In genomic region chr4:155492131-155492633, GRCm38 (mm10) we compare ENCODE assay signal across 7 mouse cellular contexts. TPM values are rescaled to one million over a fixed set of nuclear protein-coding genes. Genes with fewer than 3 reads are reported as not detected.
DNase-seq lines count a peak whose midpoint lies in the region; ATAC-seq and TF ChIP-seq lines count a peak whose summit lies in the region.

No protein-coding gene starts in this region.

- TF ChIP-seq POLR2A in MEL (IDR thresholded peaks at IDR 0.05; ENCODE audit: control insufficient read depth in 1 of 2, insufficient read depth in 1 of 2, low read depth in 1 of 2, low read length in 2 of 2, poor library complexity in 1 of 2): no peak

- no peaks in the 10 kb centered on the region for H3K9me3 ChIP-seq in MEL (replicated peaks; ENCODE audit: insufficient read depth, low read length)
- H3K9me3 ChIP-seq in forebrain, embryonic 14.5 days (replicated peaks; ENCODE audit: control insufficient read depth, low read length): no peaks in the 10 kb centered on the region

- H3K27me3 ChIP-seq in MEL (ENCODE audit: control insufficient read depth in 1 of 2, insufficient read depth in 2 of 2, low read length in 2 of 2): no peaks in the 10 kb centered on the region
- H3K27me3 ChIP-seq in forebrain, embryonic 14.5 days (replicated peaks; ENCODE audit: control insufficient read depth, insufficient read depth, low read length): no peaks in the 10 kb centered on the region

- H3K9ac ChIP-seq in MEL (ENCODE audit: control insufficient read depth, low read depth, low read length, poor library complexity, severe bottlenecking): peak overlapping the region; percentile 89
- H3K9ac ChIP-seq in forebrain, embryonic 14.5 days (ENCODE audit: low read length): peak overlapping the region; percentile 100

- peak overlapping the region; percentile 77 to 99 for H3K4me3 ChIP-seq in MEL (ENCODE audit: control insufficient read depth in 1 of 2, insufficient read depth in 1 of 2, low read depth in 2 of 2, low read length in 2 of 2)
- H3K4me3 ChIP-seq in forebrain, embryonic 14.5 days (ENCODE audit: low read depth, low read length): peak overlapping the region; percentile 99

- H3K79me2 ChIP-seq in MEL (ENCODE audit: control insufficient read depth, insufficient read depth, low read length, poor library complexity): peaks cover 53% of the 10 kb centered on the region

- peak; percentile 33 for ATAC-seq in forebrain, embryonic 14.5 days
- peak; percentile 30; a peak in 2 of 4 replicates for ATAC-seq in hematopoietic stem cell, adult 5-6 weeks (replicated peaks in 1 of 2; ENCODE audit: insufficient read depth in 1 of 2, low FRiP score in 2 of 2, low TSS enrichment in 1 of 2, low read depth in 1 of 2, poor library complexity in 2 of 2, severe bottlenecking in 2 of 2)
- ATAC-seq in megakaryocyte, adult 5-6 weeks (ENCODE audit: poor library complexity, severe bottlenecking): peak; percentile 18

- TF ChIP-seq CTCF in MEL (IDR thresholded peaks at IDR 0.05 in 2 of 3, conservative IDR thresholded peaks at IDR 0.05 in 1 of 3; ENCODE audit: control insufficient read depth in 1 of 3, insufficient read depth in 1 of 3, low read depth in 2 of 3, low read length in 3 of 3, poor library complexity in 1 of 3, severe bottlenecking in 1 of 3): no peak

- peak overlapping the region; percentile 26 for H3K27ac ChIP-seq in MEL (ENCODE audit: control insufficient read depth, low read depth, low read length)
- peak overlapping the region; percentile 94 for H3K27ac ChIP-seq in forebrain, embryonic 14.5 days (ENCODE audit: low read depth, low read length)

- under 1% methylated on average over 50 of the region's 51 CpGs for WGBS in forebrain, embryonic 14.5 days

- H3K4me1 ChIP-seq in MEL (ENCODE audit: control insufficient read depth in 1 of 2, insufficient read depth in 2 of 2, low read length in 2 of 2): peaks cover 24 to 42% of the 10 kb centered on the region in 2 experiments
- peaks cover 32% of the 10 kb centered on the region for H3K4me1 ChIP-seq in forebrain, embryonic 14.5 days (ENCODE audit: control insufficient read depth, insufficient read depth, low read length)

- intact Hi-C loops in left cerebral cortex, postnatal 14 days (cut with DNase I): no loop called here

- TF ChIP-seq EP300 in MEL (IDR thresholded peaks at IDR 0.05; ENCODE audit: low read depth in 1 of 2, low read length in 2 of 2): no peak

- H3K4me2 ChIP-seq in forebrain, embryonic 14.5 days (ENCODE audit: low read length): peak overlapping the region; percentile 77

- peaks cover 3 to 58% of the 10 kb centered on the region in 2 experiments; a peak in 3 of 4 replicates for H3K36me3 ChIP-seq in MEL (ENCODE audit: control insufficient read depth in 1 of 2, insufficient read depth in 2 of 2, low read length in 2 of 2)
- no peaks in the 10 kb centered on the region for H3K36me3 ChIP-seq in forebrain, embryonic 14.5 days (ENCODE audit: control insufficient read depth, insufficient read depth, low read length)

- no peak for TF ChIP-seq RAD21 in MEL (IDR thresholded peaks at IDR 0.05; ENCODE audit: low read depth, low read length)

- peak; percentile 68 for DNase-seq in MEL (ENCODE audit: low read depth, low spot score)
- peak; percentile 66 for DNase-seq in brain, adult 2 months (ENCODE audit: low read depth, low spot score)
- peak; percentile 52 for DNase-seq in forebrain, embryonic 14.5 days (ENCODE audit: low spot score)
- DNase-seq in left cerebral cortex, postnatal 14 days (ENCODE audit: low spot score in 2 of 2): peak; percentile 20 to 51
- DNase-seq in spleen, adult 12 weeks (ENCODE audit: low spot score): peak; percentile 45

TF ChIP-seq in MEL, 35 proteins besides CTCF, POLR2A, EP300 and RAD21:
- TF ChIP-seq MAX (IDR thresholded peaks at IDR 0.05; ENCODE audit: low read length) (no peak), NELFE (IDR thresholded peaks at IDR 0.05; ENCODE audit: low read depth, low read length) (no peak), BHLHE40 (IDR thresholded peaks at IDR 0.05; ENCODE audit: borderline replicate concordance, low read depth, low read length) (no peak), MAFK (IDR thresholded peaks at IDR 0.05; ENCODE audit: borderline replicate concordance, low read depth, low read length) (no peak), UBTF (IDR thresholded peaks at IDR 0.05; ENCODE audit: borderline replicate concordance, insufficient read depth, low read depth, low read length) (0 out of 2 replicates have a peak, but pooled peaks have one; percentile 16), ZKSCAN1 (IDR thresholded peaks at IDR 0.05; ENCODE audit: low read depth, low read length) (no peak), KAT2A (conservative IDR thresholded peaks at IDR 0.05; ENCODE audit: low read depth, low read length) (no peak), CHD2 (IDR thresholded peaks at IDR 0.05; ENCODE audit: low read length) (no peak), MEF2A (IDR thresholded peaks at IDR 0.05; ENCODE audit: extremely low read depth, insufficient replicate concordance, low read depth, low read length, poor library complexity, severe bottlenecking) (no peak), NRF1 (IDR thresholded peaks at IDR 0.05; ENCODE audit: insufficient read depth, low read depth, low read length, poor library complexity, severe bottlenecking) (no peak), MXI1 (IDR thresholded peaks at IDR 0.05; ENCODE audit: low read depth, low read length) (peak; percentile 53; the same call in 1 of the 2 replicates), ELF1 (IDR thresholded peaks at IDR 0.05; ENCODE audit: low read depth, low read length) (no peak), RCOR1 (IDR thresholded peaks at IDR 0.05; ENCODE audit: low read depth, low read length) (no peak), JUND (IDR thresholded peaks at IDR 0.05; ENCODE audit: low read depth, low read length) (no peak), MYB (IDR thresholded peaks at IDR 0.05; ENCODE audit: low read depth, low read length) (no peak), GABPA (IDR thresholded peaks at IDR 0.05; ENCODE audit: low read depth, low read length) (no peak), ZMIZ1 (IDR thresholded peaks at IDR 0.05; ENCODE audit: low read depth, low read length) (no peak), TAL1 (IDR thresholded peaks at IDR 0.05; ENCODE audit: low read length) (no peak), USF2 (IDR thresholded peaks at IDR 0.05; ENCODE audit: borderline replicate concordance in 1 of 2, insufficient read depth in 1 of 2, low read depth in 1 of 2, low read length in 2 of 2) (no peak), CHD1 (IDR thresholded peaks at IDR 0.05; ENCODE audit: low read depth, low read length) (no peak), POLR2AphosphoS5 (IDR thresholded peaks at IDR 0.05; ENCODE audit: borderline replicate concordance, low read depth, low read length) (no peak), ZC3H11A (IDR thresholded peaks at IDR 0.05; ENCODE audit: low read depth, low read length) (no peak), ETS1 (IDR thresholded peaks at IDR 0.05; ENCODE audit: low read depth, low read length) (no peak), ZNF384 (IDR thresholded peaks at IDR 0.05; ENCODE audit: low read depth, low read length) (no peak), POLR2AphosphoS2 (IDR thresholded peaks at IDR 0.05; ENCODE audit: low read length) (no peak), E2F4 (IDR thresholded peaks at IDR 0.05; ENCODE audit: borderline replicate concordance, low read depth, low read length) (no peak), USF1 (IDR thresholded peaks at IDR 0.05; ENCODE audit: low read depth, low read length) (no peak), SIN3A (IDR thresholded peaks at IDR 0.05; ENCODE audit: low read length) (peak; percentile 54; the same call in 1 of the 2 replicates), SMC3 (IDR thresholded peaks at IDR 0.05; ENCODE audit: low read depth, low read length) (no peak), GATA1 (IDR thresholded peaks at IDR 0.05; ENCODE audit: low read depth, low read length) (no peak), MAZ (IDR thresholded peaks at IDR 0.05; ENCODE audit: low read depth, low read length) (no peak), TBP (IDR thresholded peaks at IDR 0.05; ENCODE audit: low read depth, low read length) (no peak), TCF12 (IDR thresholded peaks at IDR 0.05; ENCODE audit: low read depth, low read length) (0 out of 2 replicates have a peak, but pooled peaks have one; percentile 0)
TF ChIP-seq in MEL: peak in this region for 4.

RNA-seq across cellular contexts. Expression of gene Gnb1, which starts 1.0 kb away (rescaled TPM):
- total RNA-seq in MEL (2012; rRNA removed): 78.1 and 94.7 TPM in 2 replicates
- 100 to 1,000 TPM in 1 of 2 experiments, not detected in 1; 489 TPM for polyA plus RNA-seq in MEL (2012; ENCODE audit: insufficient read depth in 1 of 2, insufficient read length in 2 of 2, low read depth in 1 of 2, low replicate concordance in 2 of 2, missing spikeins in 1 of 2)
- polyA plus RNA-seq in forebrain, embryonic 14.5 days (2014; fragmentation: Nextera tagmentation; extraction: Ambion mirVana): 1,105 and 1,139 TPM in 2 replicates
- total RNA-seq in hematopoietic stem cell, adult 5-6 weeks (2017): 139 and 236 TPM in 2 replicates
- total RNA-seq in left cerebral cortex, postnatal 14 days (2021): 1,000 to 10,000 TPM in 1 of 2 experiments, 100 to 1,000 TPM in 1; 991 to 1,025 TPM
- total RNA-seq in megakaryocyte, adult 5-6 weeks (2015): 244 and 278 TPM in 2 replicates
- 158 and 180 TPM in 2 replicates for total RNA-seq in megakaryocyte, adult 5-6 weeks (2017)

RNA-seq across cellular contexts. Expression of gene Tmem52, which starts 23.3 kb away (rescaled TPM):
- total RNA-seq in MEL (2012; rRNA removed): not detected in 2 replicates
- polyA plus RNA-seq in MEL (2012; ENCODE audit: insufficient read depth in 1 of 2, insufficient read length in 2 of 2, low read depth in 1 of 2, low replicate concordance in 2 of 2, missing spikeins in 1 of 2): not detected
- polyA plus RNA-seq in forebrain, embryonic 14.5 days (2014; fragmentation: Nextera tagmentation; extraction: Ambion mirVana): 0.40 TPM in 1 of 2 replicates, not detected in the other
- not detected in 2 replicates for total RNA-seq in hematopoietic stem cell, adult 5-6 weeks (2017)
- total RNA-seq in left cerebral cortex, postnatal 14 days (2021): 1 to 10 TPM; 1.2 to 2.9 TPM
- not detected in 2 replicates for total RNA-seq in megakaryocyte, adult 5-6 weeks (2015)
- not detected in 2 replicates for total RNA-seq in megakaryocyte, adult 5-6 weeks (2017)

Comparison
In these comparisons a context has a peak if more than half of its experiments do, and no peak if none do; other contexts are left out.
1. Peak in every context shown above with its lines: DNase-seq, ATAC-seq, H3K4me3 ChIP-seq and H3K27ac ChIP-seq.